Mouse (Mus musculus) skeletal muscle tissue, postnatal 0 days (tissue): ENCODE measurements around the gene Fkbp7. TPM values are rescaled to one million over a fixed set of nuclear protein-coding genes. Genes with fewer than 3 reads are reported as not detected.

Experiments
- polyA plus RNA-seq: library from polyadenylated mRNA; unstranded; fragments of >200 nt; fragmentation: Nextera tagmentation; extraction: Ambion mirVana; gene quantifications from 2 replicates; pipeline ENCODE4 v1.2.1, GENCODE M21; 2015

Fkbp7 gene
- polyA plus RNA-seq = 68.7 and 92.8 TPM in 2 replicates

GRCm38 (mm10) chr2:76672966-76673392, at the start of gene Fkbp7:
Fkbp7 (minus strand) TSS chr2:76673116.

GRCm38 (mm10) chr2:76674725-76675427, 2.0 kb upstream of the Fkbp7 start, which contains the start of gene Plekha3:
Plekha3 (plus strand) TSS chr2:76675281.

DNA sequence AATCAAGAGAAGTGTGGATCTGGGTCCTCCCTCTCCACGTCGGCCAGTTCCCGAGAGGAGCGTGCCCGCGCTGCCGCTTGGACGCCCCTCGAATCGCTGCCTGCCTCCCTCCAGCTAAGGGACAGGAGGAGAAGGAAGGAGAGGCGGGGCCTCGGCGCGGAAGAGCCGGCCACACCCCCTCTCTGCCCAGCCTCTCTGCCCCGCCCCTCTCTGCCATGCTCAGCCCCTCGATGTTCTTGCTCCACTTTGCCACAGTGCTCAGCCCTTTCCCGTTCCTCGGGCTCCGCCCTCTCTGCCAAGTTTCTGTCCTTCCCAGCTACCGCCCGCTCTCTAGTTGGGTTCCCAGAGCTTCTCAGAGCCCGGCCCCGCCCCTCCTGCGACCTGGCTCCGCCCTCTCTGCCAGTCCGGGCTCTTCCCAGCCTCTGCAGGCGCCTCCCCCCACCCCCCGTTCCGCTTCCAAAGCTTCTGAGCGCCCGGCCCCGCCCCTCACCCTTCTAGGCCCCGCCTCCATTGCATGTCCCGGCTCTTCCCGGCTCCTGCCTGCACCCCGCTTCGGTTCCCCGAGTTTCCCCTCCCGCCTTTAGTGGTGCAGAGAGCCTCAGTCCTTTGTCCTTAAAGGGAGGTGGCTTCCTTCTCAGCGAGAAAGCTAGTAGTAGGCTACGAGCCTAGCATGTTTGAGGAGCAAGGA, 24.9 kb downstream of the Fkbp7 start, which contains the start of the genes Prkra and Pjvk:
Prkra (minus strand) TSS at position 133 of the 688 bp plus-strand sequence.
Pjvk (plus strand) TSS at position 594 of the 688 bp plus-strand sequence.

Other genes starting within 250 kb of the Fkbp7 start
- 16.7 and 18.9 TPM in 2 replicates for gene Prkra, start 25.1 kb downstream of the Fkbp7 start, polyA plus RNA-seq
- 0.28 and 0.40 TPM in 2 replicates for gene Pjvk, start 24.6 kb downstream of the Fkbp7 start, polyA plus RNA-seq
- 5.1 and 5.3 TPM in 2 replicates for gene Plekha3, start 2.2 kb upstream of the Fkbp7 start, polyA plus RNA-seq